Mouse (Mus musculus): ENCODE data around the gene Prpf4. TPM values are rescaled to one million over a fixed set of nuclear protein-coding genes. Genes with fewer than 3 reads are reported as not detected.

The Prpf4 gene
- polyA plus RNA-seq, 1 experiment from 2014 or later, result 15.0 TPM

GRCm38 (mm10) chr4:62440544-62440943 is 31.9 kb downstream of the Prpf4 start:
- no peak for ATAC-seq (replicated peaks; ENCODE audit: extremely low read depth, insufficient read depth, low FRiP score)
- 71% methylated on average over 4 of the region's 4 CpGs for WGBS
- no peak overlapping the region for H3K27ac ChIP-seq (ENCODE audit: low read length)

GRCm38 (mm10) chr4:62440986-62441385 is 32.4 kb downstream of the Prpf4 start:
- H3K9ac ChIP-seq (ENCODE audit: low read length), result no peak overlapping the region
- H3K36me3 ChIP-seq (ENCODE audit: control insufficient read depth, insufficient read depth), result no peaks in the 10 kb centered on the region
- no peak overlapping the region for H3K27ac ChIP-seq (ENCODE audit: low read length)
- no peak for ATAC-seq (replicated peaks; ENCODE audit: extremely low read depth, insufficient read depth, low FRiP score)
- no peak overlapping the region for H3K4me2 ChIP-seq (ENCODE audit: low read depth, low read length)
- H3K9me3 ChIP-seq (replicated peaks; ENCODE audit: control insufficient read depth, low read length), result no peaks in the 10 kb centered on the region
- 40% methylated on average over 4 of the region's 4 CpGs for WGBS
- no peaks in the 10 kb centered on the region for H3K27me3 ChIP-seq (ENCODE audit: control insufficient read depth, insufficient read depth, low read length)
- no peaks in the 10 kb centered on the region for H3K4me1 ChIP-seq (ENCODE audit: control insufficient read depth, insufficient read depth, low read length)
- H3K4me3 ChIP-seq (ENCODE audit: low read length), result no peak overlapping the region

More at GRCm38 (mm10) chr4:62440544-62440943, 31.9 kb downstream of the Prpf4 start:
- no peaks in the 10 kb centered on the region for H3K27me3 ChIP-seq (ENCODE audit: control insufficient read depth, insufficient read depth, low read length)
- no peaks in the 10 kb centered on the region for H3K36me3 ChIP-seq (ENCODE audit: control insufficient read depth, insufficient read depth)
- H3K4me2 ChIP-seq (ENCODE audit: low read depth, low read length), result no peak overlapping the region
- no peaks in the 10 kb centered on the region for H3K9me3 ChIP-seq (replicated peaks; ENCODE audit: control insufficient read depth, low read length)
- H3K4me3 ChIP-seq (ENCODE audit: low read length), result no peak overlapping the region
- H3K9ac ChIP-seq (ENCODE audit: low read length), result no peak overlapping the region
- no peaks in the 10 kb centered on the region for H3K4me1 ChIP-seq (ENCODE audit: control insufficient read depth, insufficient read depth, low read length)

GRCm38 (mm10) chr4:62454995-62455394 is 46.4 kb downstream of the Prpf4 start:
- Histone ChIP-seq H3K4me2 (ENCODE audit: low read depth, low read length) (no peak overlapping the region), H3K27ac (ENCODE audit: low read length) (no peak overlapping the region), H3K4me3 (ENCODE audit: low read length) (no peak overlapping the region), H3K9ac (ENCODE audit: low read length) (no peak overlapping the region), H3K9me3 (replicated peaks; ENCODE audit: control insufficient read depth, low read length) (no peaks in the 10 kb centered on the region), H3K36me3 (ENCODE audit: control insufficient read depth, insufficient read depth) (no peaks in the 10 kb centered on the region), H3K4me1 (ENCODE audit: control insufficient read depth, insufficient read depth, low read length) (peaks cover 5% of the 10 kb centered on the region; the same call in 1 of the 2 replicates), H3K27me3 (ENCODE audit: control insufficient read depth, insufficient read depth, low read length) (no peaks in the 10 kb centered on the region)
- no peak for ATAC-seq (replicated peaks; ENCODE audit: extremely low read depth, insufficient read depth, low FRiP score)
- 41% methylated on average over 5 of the region's 5 CpGs for WGBS

GRCm38 (mm10) chr4:62459081-62459480 is 50.5 kb downstream of the Prpf4 start:
- no peaks in the 10 kb centered on the region for H3K27me3 ChIP-seq (ENCODE audit: control insufficient read depth, insufficient read depth, low read length)
- 74% methylated on average over 3 of the region's 3 CpGs for WGBS
- ATAC-seq (replicated peaks; ENCODE audit: extremely low read depth, insufficient read depth, low FRiP score), result no peak
- H3K4me1 ChIP-seq (ENCODE audit: control insufficient read depth, insufficient read depth, low read length), result peaks cover 5% of the 10 kb centered on the region; the same call in 1 of the 2 replicates
- no peak overlapping the region for H3K27ac ChIP-seq (ENCODE audit: low read length)
- no peak overlapping the region for H3K9ac ChIP-seq (ENCODE audit: low read length)
- no peak overlapping the region for H3K4me2 ChIP-seq (ENCODE audit: low read depth, low read length)
- H3K36me3 ChIP-seq (ENCODE audit: control insufficient read depth, insufficient read depth), result no peaks in the 10 kb centered on the region
- no peaks in the 10 kb centered on the region for H3K9me3 ChIP-seq (replicated peaks; ENCODE audit: control insufficient read depth, low read length)
- no peak overlapping the region for H3K4me3 ChIP-seq (ENCODE audit: low read length)

GRCm38 (mm10) chr4:62460348-62460747 is 51.8 kb downstream of the Prpf4 start:
- Histone ChIP-seq H3K36me3 (ENCODE audit: control insufficient read depth, insufficient read depth) (no peaks in the 10 kb centered on the region), H3K4me2 (ENCODE audit: low read depth, low read length) (no peak overlapping the region), H3K4me3 (ENCODE audit: low read length) (no peak overlapping the region), H3K9ac (ENCODE audit: low read length) (no peak overlapping the region), H3K9me3 (replicated peaks; ENCODE audit: control insufficient read depth, low read length) (no peaks in the 10 kb centered on the region), H3K27me3 (ENCODE audit: control insufficient read depth, insufficient read depth, low read length) (no peaks in the 10 kb centered on the region), H3K4me1 (ENCODE audit: control insufficient read depth, insufficient read depth, low read length) (peaks cover 5% of the 10 kb centered on the region; the same call in 1 of the 2 replicates), H3K27ac (ENCODE audit: low read length) (no peak overlapping the region)
- no peak for ATAC-seq (replicated peaks; ENCODE audit: extremely low read depth, insufficient read depth, low FRiP score)
- 83% methylated on average over 8 of the region's 8 CpGs for WGBS

GRCm38 (mm10) chr4:62463124-62463523 is 54.5 kb downstream of the Prpf4 start:
- H3K4me1 ChIP-seq (ENCODE audit: control insufficient read depth, insufficient read depth, low read length), result peaks cover 3% of the 10 kb centered on the region; the same call in 1 of the 2 replicates
- no peaks in the 10 kb centered on the region for H3K9me3 ChIP-seq (replicated peaks; ENCODE audit: control insufficient read depth, low read length)
- H3K9ac ChIP-seq (ENCODE audit: low read length), result no peak overlapping the region
- 72% methylated on average over 2 of the region's 2 CpGs for WGBS
- no peaks in the 10 kb centered on the region for H3K36me3 ChIP-seq (ENCODE audit: control insufficient read depth, insufficient read depth)
- H3K4me3 ChIP-seq (ENCODE audit: low read length), result no peak overlapping the region
- H3K27me3 ChIP-seq (ENCODE audit: control insufficient read depth, insufficient read depth, low read length), result no peaks in the 10 kb centered on the region
- no peak for ATAC-seq (replicated peaks; ENCODE audit: extremely low read depth, insufficient read depth, low FRiP score)
- H3K4me2 ChIP-seq (ENCODE audit: low read depth, low read length), result no peak overlapping the region
- no peak overlapping the region for H3K27ac ChIP-seq (ENCODE audit: low read length)

GRCm38 (mm10) chr4:62468158-62468557 is 59.6 kb downstream of the Prpf4 start:
- H3K9me3 ChIP-seq (replicated peaks; ENCODE audit: control insufficient read depth, low read length), result no peaks in the 10 kb centered on the region
- no peak overlapping the region for H3K4me2 ChIP-seq (ENCODE audit: low read depth, low read length)
- no peak overlapping the region for H3K9ac ChIP-seq (ENCODE audit: low read length)
- H3K4me1 ChIP-seq (ENCODE audit: control insufficient read depth, insufficient read depth, low read length), result peaks cover 3% of the 10 kb centered on the region; the same call in 1 of the 2 replicates
- H3K36me3 ChIP-seq (ENCODE audit: control insufficient read depth, insufficient read depth), result no peaks in the 10 kb centered on the region
- H3K27me3 ChIP-seq (ENCODE audit: control insufficient read depth, insufficient read depth, low read length), result no peaks in the 10 kb centered on the region
- ATAC-seq (replicated peaks; ENCODE audit: extremely low read depth, insufficient read depth, low FRiP score), result no peak
- no peak overlapping the region for H3K4me3 ChIP-seq (ENCODE audit: low read length)
- H3K27ac ChIP-seq (ENCODE audit: low read length), result no peak overlapping the region
- 95% methylated on average over 1 of the region's 1 CpGs for WGBS

- Histone ChIP-seq H3K36me3 (ENCODE audit: control insufficient read depth, insufficient read depth) (no peaks in the 10 kb centered on the region), H3K9ac (ENCODE audit: low read length) (peak within 1 kb of the TSS; percentile 73), H3K4me3 (ENCODE audit: low read length) (peak within 1 kb of the TSS; percentile 68), H3K4me2 (ENCODE audit: low read depth, low read length) (peak within 1 kb of the TSS; percentile 71), H3K27me3 (ENCODE audit: control insufficient read depth, insufficient read depth, low read length) (no peaks in the 10 kb centered on the region), H3K4me1 (ENCODE audit: control insufficient read depth, insufficient read depth, low read length) (peaks cover 3% of the 10 kb centered on the region; the same call in 1 of the 2 replicates), H3K27ac (ENCODE audit: low read length) (no peak within 1 kb of the TSS), H3K9me3 (replicated peaks; ENCODE audit: control insufficient read depth, low read length) (no peaks in the 10 kb centered on the region)
- peak; percentile 83 for ATAC-seq (replicated peaks; ENCODE audit: extremely low read depth, insufficient read depth, low FRiP score)
- WGBS, result 2% methylated on average over 30 of the region's 30 CpGs
Observed at GRCm38 (mm10) chr4:62470598-62471051, 62.0 kb downstream of the Prpf4 start, which contains the start of gene Wdr31. Gene Wdr31, minus strand, starts transcription at chr4:62470896.

GRCm38 (mm10) chr4:62472071-62472470 is 63.5 kb downstream of the Prpf4 start:
- Histone ChIP-seq H3K36me3 (ENCODE audit: control insufficient read depth, insufficient read depth) (no peaks in the 10 kb centered on the region), H3K4me3 (ENCODE audit: low read length) (no peak overlapping the region), H3K27me3 (ENCODE audit: control insufficient read depth, insufficient read depth, low read length) (no peaks in the 10 kb centered on the region), H3K4me1 (ENCODE audit: control insufficient read depth, insufficient read depth, low read length) (peaks cover 3% of the 10 kb centered on the region; the same call in 1 of the 2 replicates), H3K4me2 (ENCODE audit: low read depth, low read length) (no peak overlapping the region), H3K27ac (ENCODE audit: low read length) (no peak overlapping the region), H3K9me3 (replicated peaks; ENCODE audit: control insufficient read depth, low read length) (no peaks in the 10 kb centered on the region), H3K9ac (ENCODE audit: low read length) (no peak overlapping the region)
- WGBS, result 87% methylated on average over 2 of the region's 2 CpGs
- no peak for ATAC-seq (replicated peaks; ENCODE audit: extremely low read depth, insufficient read depth, low FRiP score)
